Mouse (Mus musculus) MEL (cell line): ENCODE measurements at regions not wholly inside any gene's neighbourhood (a gene's known extent, or its start where the extent isn't known, plus 50 kb on each side); places are given as distances from the start of the nearest gene placed in this dataset.

Experiments used
- CTCF ChIP-seq, 3 experiments: IDR thresholded peaks in 2 of 3; conservative IDR thresholded peaks in 1 of 3; 2 replicates each; pipeline ENCODE4 v1.5.1; 2011 to 2012; ENCODE audit warnings: low read length in 3 of 3, low read depth in 2 of 3, mild to moderate bottlenecking in 2 of 3, improper control_type of control experiment in 1 of 3, inconsistent platforms in 1 of 3, mixed read lengths in 1 of 3, moderate library complexity in 1 of 3; ENCODE audit not compliant: control insufficient read depth in 1 of 3, insufficient read depth in 1 of 3, poor library complexity in 1 of 3, severe bottlenecking in 1 of 3
- ETS1 ChIP-seq: IDR thresholded peaks from 2 replicates; pipeline ENCODE4 v1.6.1; 2012; ENCODE audit warnings: low read depth, mild to moderate bottlenecking, inconsistent platforms, low read length, improper control_type of control experiment, moderate library complexity
- USF1 ChIP-seq: IDR thresholded peaks from 2 replicates; pipeline ENCODE4 v1.6.1; 2014; ENCODE audit warnings: low read depth, mild to moderate bottlenecking, inconsistent platforms, low read length, improper control_type of control experiment, moderate library complexity

DNA sequence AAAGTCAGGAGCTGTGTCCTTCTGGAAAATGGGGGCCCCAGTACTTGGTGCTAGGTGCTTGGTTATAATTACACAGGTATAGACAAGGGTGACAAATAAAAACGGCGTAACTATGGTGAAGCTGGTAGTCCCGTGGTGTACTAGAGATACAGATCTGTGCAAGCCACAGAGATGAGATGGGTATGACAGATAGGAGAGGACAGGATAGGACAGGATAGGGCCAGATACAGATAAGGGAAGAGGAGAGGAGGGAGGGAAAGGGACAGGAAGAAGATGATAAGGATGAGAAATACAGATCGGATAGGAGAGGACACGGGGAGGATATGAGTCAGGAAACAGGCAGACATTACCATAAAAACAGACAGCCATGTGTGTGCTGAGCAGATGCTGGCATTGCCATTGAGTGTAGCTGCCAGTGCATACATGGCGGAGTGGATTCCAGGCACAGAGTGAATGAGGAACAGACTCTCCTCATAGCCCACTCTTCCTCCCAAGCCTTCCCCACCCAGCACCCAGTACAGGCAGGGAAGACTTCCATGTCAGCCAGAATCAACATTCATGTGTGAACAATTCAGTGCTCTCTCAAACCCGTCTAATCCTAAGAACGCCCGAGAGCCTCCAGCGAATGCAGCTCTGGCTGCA, 231.9 kb upstream of the Cdh4 start:
- TF ChIP-seq ETS1 = no peak
- no peak for TF ChIP-seq USF1
- TF ChIP-seq CTCF (IDR thresholded peaks at IDR 0.05 in 2 of 3, conservative IDR thresholded peaks at IDR 0.05 in 1 of 3; ENCODE audit: control insufficient read depth in 1 of 3, insufficient read depth in 1 of 3, low read depth in 2 of 3, low read length in 3 of 3, poor library complexity in 1 of 3, severe bottlenecking in 1 of 3) = no peak
